Mouse (Mus musculus) megakaryocyte, adult 5-6 weeks (primary cell): ENCODE results near the gene Itpk1. TPM values are rescaled to one million over a fixed set of nuclear protein-coding genes. Genes with fewer than 3 reads are reported as not detected.

Source experiments
- ATAC-seq: 2 replicates; pipeline ENCODE4 v1.8.0; 2016; ENCODE audit warnings: mild to moderate bottlenecking, inconsistent platforms; ENCODE audit not compliant: poor library complexity, severe bottlenecking
- total RNA-seq, 2 experiments: library from RNA; stranded (forward) in 1 of 2; stranded (reverse) in 1 of 2; fragments of 153-499, 151-499 nt in 1 of 2; fragments of 221-1000, 200-1000 nt in 1 of 2; gene quantifications; 2 replicates each; pipeline versions ENCODE4 v1.2.3 to v1.2.4; 2015 to 2017

The Itpk1 gene
- total RNA-seq (2015) (10.4 and 10.7 TPM in 2 replicates), total RNA-seq (2017) (14.0 and 16.6 TPM in 2 replicates)

DNA sequence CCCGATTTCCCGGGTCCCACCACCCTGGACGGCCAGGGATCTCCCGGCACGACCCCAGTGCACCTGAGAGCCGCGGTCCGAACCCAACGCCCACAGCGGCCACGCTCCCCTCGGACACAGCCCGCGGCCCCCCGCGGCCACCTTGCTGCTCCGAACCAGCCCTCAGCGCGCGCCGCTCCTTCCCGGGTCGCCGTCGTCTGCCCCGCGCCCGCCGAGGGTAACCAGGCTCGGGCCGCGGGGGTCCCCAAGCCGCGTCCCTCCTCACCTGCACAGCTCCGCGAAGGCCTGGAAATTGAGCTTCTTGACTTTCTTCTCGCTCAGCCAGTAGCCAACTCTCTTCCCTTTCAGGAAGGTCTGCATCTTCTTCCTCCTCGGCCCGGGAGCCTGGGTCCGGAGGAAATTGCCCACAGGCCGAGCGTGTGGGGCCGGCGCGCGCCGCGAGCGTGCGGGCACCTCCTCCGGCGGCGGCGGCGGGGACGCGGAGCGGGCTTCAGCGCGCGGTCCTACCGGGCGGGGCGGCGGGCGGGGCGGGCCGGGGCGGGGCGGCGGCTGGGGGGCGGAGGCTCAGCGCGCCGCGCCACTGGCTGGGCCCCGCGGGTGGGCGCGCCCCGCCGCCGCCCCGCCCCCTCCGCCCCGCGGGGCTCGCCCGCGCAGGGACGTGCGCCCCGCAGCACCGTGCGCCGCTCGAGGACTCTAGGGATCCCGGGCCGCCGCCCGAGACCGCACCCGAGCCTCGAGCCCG is at the start of gene Itpk1:
Itpk1 (minus strand) TSS at position 474 of the 742 bp plus-strand sequence.
- ATAC-seq: peak; percentile 64

DNA sequence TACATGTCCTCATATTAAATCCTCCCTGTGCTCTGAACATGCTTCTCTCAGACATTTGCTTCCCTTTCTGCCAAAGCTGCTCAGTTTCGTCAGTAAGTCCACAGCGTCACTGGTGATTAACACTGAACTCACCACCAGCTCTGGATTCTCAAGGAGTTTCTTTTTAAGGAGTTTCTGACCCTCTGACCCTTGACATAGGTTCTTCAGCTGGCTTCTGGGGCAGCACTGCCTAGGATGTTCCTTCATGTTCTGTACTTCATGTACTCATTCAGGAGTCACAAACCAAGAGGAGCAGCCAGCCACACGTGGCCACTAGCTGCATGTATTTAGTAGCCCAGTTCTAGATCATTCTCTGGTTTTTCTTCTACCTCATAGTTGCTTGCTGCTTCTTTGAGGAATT is 43.5 kb upstream of the Itpk1 start:
- peak; percentile 23; the same call in 1 of the 2 replicates for ATAC-seq

DNA sequence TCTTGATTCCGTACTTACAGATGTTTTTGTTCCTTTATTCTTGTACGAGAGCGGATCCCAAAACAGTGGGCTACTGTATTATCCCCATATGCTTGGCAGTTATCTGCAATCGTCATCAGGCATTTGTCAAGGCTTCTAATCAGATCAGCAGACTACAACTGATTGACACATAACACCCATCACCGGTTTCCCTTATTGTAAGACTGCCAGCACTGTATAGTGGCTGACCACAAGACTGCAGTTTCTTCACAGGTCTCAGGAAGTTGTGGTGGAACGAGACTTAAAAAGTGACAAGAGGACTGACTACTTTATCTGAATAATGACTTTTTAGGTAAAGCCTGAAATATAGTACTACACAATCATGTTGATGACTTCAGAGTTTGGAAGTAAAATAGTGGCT is 40.1 kb upstream of the Itpk1 start:
- ATAC-seq: peak; percentile 71

DNA sequence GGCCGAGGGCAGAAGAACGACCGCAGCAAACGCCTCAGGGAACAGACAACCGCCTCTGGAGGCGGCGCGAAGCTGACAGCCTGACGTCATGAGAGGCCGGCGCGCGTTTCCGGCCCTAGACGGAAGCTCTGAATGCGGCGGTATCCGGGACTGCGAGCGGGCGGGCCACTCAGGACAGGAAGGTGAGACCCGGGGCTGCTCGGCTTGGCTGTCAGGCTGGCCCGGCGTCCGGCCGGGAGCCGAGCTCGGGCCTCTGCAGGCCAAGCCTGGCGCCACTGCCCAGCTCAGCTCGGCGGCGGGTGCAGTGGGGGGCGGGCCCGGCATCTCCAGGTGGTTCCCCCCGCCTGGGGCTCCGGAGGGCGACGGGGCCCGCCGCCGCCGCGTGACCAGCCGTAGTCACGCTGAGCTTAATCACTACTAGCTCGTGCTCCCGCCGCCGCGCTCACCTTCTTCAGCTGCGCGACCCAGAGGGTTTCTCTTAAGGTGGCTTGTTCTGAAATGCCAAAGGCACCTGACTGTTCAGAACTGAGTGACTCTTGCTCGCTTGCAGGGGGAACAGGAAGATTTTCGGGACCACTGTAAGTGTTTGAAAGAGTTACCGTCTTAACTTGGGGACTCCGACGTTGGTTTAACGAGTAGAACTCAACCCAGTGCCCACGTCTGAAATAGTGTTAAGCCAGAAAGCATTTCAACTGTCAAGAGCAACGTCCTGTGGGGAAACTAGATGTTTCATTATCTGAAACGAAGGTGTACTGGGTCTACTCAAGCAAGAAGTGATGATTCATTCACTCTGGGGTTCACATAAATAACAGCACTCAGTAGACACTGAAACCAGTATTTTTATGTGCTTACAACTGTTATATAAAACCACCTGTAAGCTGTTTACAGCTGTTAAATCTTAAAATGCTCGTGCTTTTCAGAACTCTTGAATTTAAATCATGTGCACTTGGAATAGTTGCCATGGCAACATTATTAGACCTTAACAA is 39.2 kb upstream of the Itpk1 start, which contains the start of the genes Moap1 and Tmem251:
Moap1 (minus strand) TSS at position 73 of the 986 bp plus-strand sequence.
Tmem251 (plus strand) TSS at position 174 of the 986 bp plus-strand sequence.
- ATAC-seq: peak; percentile 82

DNA sequence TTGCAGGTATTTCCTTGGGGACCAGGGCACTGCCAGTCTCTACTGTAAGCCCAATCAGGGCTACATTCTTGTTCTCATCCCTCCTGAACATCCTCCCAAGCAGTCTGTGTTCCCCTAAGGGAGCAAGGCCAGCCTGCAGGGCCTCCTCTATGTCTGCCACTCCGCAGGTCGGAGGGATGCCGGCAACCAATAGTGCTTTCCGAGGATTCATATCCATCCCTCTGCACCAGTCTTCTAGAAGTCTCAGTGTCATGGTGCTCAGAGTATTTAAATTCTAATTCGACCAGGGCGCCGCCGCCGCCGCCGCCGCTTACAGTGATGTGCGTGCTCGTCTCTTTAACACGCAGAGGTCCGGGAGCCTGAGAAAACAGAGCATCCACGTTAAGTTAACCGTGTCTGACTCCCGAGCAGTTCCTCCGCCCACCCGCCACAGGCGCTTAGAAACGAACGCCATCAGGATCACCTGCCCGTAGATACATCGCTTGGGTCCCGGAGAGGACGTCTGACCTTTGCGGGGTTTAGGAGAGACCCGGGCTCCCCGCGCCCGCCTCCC is 38.4 kb upstream of the Itpk1 start:
- no peak for ATAC-seq

DNA sequence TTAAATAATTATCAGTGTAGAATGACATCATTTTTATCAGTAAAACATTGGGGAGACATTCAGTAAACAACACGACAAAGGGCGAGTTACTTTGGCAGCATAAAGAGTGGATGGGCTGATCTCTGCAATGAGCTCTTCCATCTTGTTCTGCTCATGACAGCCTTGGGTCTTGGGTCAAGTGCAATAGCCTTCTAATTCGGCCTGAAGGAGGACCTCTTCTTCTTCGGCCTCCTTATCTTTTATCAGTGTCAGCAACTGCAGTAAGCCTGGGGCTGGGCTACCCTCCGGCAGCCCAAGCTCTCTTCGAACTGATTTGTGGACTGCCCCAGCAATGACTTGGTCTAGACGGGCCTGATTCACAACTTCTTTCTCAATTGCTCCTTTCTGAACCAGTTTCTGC is 37.3 kb upstream of the Itpk1 start:
- ATAC-seq: no peak

DNA sequence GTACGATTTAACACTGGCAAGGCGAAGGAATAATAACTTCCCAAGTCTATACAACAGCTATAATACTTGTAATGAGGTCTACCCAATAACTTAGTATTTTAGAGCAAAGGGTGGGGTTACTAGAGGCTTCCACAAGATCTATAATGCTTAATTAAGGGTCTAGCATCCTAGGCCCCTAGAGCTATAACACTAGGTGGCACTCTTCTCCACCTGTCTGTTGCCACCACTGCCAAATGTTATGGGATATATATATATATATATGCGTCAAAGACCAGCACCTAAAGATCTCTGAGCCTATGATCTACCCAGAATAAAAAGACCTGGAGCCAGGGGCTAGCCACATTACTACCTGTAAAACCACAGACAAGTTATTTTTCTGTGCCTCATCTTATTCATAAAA is 35.6 kb upstream of the Itpk1 start:
- no peak for ATAC-seq

DNA sequence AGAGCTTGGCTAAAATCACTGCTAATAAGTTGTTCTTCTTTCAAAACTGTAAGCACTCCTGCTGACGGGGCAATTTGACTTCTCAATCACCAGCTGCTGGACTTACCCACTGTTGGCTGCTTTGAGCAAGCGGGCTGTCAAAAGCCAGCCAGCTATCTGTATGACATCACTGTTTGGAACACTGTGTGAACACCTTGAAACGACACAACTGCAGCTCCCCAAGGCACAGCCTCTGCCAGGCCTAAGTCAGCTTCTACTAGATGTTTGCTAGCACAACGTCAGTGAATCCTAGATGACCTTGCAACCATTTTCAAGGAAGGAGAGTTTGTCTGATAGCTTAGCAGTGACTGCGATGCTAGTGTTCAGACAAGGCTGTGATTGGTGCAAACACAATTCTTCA is 34.4 kb upstream of the Itpk1 start:
- no peak for ATAC-seq

DNA sequence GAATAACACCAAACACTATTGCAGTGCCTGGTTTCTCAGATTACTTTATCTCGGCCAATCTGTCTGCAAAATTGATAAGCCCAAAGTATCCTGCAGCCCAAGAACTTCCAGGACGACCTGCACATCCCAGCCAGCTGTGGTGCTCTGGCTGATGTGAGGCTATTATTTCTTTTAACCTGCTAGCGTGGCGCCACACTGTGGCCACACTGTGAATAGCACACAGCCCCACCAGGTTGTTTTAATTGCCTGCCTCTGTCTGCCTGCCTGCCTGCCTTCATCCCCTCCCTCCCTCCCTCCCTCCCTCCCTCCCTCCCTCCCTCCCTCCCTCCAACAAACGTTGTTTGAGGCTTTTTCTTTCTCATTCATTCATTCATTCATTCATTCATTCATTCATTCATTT is 28.7 kb upstream of the Itpk1 start:
- peak; percentile 81 for ATAC-seq

DNA sequence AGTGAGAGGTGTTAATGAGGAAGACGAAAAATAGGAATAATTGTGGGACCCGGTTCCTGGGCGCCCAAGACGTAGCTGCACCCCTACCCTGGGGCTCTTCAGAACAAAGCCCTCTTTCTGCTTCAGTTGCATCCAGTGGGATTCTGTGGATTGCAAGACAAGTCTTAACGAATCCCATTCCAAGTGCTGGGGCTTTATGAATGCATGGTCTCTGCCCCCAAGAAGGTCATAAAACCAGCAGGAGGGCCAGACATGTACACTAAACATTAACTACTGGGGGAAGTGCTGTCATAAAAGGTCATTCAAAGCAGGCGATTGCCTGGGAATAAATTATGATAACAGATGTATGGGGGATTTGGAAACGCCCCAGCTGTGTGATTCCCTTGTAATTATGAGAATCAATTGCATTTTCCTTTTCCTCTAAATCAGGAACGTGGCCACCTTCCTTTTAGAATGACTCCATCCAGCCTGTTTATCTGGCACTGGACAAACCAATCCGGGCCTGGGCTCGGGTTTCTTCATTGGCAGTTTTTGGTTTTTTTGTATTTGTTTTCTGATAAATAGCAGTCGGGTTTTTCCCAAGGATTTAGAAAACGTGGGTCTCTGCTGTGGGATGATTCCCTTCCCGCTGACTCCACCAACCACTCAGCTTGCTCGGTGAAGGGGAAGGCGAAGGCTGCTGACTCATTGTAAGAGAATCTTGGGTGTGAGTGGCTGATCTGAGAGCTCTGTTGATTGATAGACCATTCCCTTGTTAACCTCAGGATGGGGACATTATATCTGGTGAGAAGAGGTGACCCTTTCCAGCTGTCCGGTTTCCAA is 26.3 kb upstream of the Itpk1 start:
- no peak for ATAC-seq

DNA sequence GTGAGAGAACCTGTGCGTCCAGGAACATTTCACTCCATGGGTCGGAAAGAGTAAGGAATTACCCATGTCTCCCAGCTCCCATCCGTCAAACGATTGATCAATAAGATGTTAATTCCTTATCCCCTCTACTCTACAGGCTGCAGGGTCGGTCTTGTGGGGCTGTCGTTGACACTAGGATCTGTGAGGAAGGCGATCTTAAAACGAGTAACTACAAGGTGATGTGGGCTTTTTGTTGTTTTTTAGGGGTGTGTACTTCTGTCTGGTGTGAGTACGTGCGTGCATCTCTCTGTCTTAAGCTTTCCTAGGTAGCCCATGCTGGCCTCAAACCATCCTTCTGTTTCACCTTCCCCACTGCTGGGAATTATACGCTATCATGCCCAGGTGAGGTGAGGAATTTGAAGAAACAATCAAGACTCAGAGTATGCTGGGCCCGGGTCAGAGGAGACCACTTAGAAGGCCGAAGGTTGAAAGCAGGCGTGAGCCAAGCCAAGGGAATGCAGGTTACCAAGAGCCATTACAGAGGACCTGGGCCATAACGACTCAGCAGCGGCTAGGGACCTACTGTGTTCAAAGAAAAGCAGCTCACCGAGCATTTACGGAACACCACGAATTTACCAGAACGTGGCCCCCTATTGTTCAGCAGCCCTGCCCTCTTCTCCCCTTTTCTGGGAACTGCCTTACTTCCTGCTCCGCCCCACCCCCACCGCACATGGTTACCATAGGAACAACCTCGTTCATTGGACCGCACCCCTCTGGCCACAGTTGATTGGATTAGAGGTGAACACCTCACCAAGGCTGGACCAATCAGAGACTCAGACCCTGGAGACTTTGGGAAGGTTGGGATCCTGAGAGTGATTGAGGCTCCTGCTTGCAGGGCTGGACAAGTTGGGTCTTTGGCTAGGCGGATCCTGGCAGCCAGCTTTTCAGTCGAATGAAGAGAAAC is 25.4 kb upstream of the Itpk1 start:
- ATAC-seq: peak; percentile 83

DNA sequence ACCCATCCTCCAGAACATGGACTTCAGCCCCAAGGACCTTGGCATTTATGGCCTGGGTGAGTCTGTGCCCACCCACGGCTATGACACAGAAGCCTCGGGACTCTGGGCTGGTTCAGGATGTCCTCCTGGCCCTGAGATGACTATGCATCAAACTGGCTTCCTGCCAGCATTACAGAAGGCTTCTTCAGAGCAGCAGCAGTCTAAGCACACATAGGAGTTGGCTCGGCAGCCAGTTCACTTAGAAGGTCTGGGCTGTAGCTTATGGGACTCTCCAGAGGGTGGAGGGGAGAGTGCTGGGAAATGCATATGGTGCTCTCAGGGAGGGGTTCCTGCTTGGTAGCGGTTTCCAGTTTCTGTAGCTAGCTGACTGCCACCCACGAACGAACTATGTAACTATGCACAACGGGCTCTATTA is 21.0 kb upstream of the Itpk1 start:
- ATAC-seq: no peak

DNA sequence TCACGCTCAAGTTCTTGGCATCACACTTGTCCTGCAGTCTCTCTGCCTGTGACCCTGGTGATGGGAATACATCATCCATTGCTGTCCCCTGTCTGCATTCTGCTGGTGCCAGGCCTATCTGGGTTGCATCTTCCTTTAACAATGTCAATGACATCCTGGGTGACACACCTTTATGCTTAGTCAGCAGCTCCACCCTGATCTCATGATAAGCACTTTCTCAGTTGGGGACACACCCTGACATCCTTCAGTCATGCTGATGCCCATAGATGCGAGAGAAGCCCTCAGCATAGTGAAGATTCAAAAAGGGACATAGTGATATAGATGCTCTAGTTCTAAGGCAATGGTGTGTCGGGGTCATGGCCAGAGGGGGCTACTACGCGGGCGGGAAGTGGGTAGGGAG is 20.4 kb upstream of the Itpk1 start:
- ATAC-seq: no peak

DNA sequence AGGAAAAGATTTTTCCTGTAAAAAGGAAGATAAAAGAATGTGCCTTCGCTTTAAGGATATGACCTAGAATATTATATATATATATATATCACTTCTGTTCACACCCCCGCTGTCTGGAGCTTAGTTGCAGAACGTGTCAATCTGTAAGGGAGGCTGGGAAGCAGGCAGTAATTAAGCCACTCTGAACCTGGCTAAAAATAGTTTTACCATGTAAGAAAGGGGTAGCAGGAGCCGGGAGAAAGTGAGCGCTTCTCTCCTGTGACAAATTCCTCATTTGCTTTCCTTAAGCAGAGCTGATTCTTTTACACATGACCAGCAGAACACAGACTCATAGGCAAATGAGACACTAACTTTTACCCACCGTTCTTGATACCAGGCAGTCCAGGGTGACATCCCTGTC is 19.1 kb upstream of the Itpk1 start:
- ATAC-seq: no peak

DNA sequence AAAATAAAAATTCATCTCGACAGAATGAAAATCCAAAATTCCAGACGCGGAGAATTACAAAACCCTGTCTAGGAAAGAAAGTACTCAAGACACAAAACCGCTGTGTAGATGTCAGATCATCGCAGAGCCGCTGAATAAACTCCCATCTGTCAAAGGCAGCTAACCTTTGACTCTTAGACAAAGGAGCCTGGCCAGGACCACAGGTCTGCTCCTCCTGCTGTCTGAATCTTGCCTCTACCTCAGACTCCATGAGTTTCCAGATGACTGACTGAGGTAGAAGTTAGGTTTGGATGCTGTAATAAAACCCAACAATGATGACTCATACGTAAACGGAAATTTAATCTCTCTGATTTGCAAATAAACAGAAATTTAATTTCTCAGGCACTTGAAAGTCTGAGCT is 18.2 kb upstream of the Itpk1 start:
- ATAC-seq: no peak

DNA sequence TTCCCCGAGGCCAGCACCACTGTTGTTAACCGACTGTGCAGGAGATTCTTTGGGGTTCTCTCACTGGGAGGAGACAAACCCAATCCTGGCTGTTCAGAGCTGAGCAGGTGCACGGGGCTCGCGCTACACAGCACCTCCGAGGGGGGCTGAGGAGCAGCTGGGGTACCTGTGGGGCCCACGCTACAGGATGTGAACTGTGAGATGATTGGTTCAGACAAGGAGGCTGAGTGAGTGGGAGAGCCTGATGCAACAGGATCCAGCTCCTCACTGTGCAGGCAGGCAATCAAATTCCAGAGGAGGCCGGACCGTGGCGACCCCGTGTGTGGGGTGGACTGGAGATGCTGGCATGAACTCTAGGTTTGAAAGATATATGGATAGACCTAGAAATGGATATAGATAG is 17.7 kb upstream of the Itpk1 start:
- ATAC-seq: no peak

DNA sequence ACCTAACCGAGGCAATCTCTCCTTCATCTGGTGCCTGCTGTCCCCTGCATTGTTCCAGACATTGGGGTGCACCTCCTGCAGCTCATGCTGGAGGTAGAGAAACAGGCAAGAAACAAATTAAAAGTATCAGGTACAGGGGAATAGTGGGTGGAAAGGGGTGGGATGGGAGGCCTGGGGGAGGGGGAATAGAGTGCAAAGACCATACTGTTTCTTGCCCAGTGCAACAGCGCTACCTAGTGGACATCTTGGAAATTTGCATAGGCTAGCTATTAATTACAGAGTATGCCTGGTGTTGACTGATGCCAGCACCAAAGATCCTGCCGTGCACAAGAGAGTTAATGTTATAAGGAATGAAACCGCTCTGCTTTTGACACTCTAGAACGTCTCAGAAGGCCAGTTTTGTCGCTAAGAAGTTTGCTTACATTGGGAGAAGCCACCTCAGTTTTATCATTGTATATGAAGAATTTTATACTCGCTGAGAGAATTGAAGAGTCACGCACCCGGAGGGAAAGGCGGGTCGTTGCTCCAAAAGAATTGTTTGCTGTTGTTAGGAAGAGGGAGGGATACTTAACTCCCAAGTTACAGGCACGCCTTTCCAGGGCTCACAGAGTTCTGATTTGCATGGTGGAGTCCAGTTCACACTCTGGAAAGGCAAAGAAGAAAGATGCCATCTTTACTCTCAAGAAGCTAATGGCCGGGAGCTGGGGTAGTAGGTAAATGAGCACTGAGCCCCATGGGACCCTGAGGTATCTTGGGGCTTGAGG is 15.0 kb upstream of the Itpk1 start:
- ATAC-seq: peak; percentile 86

DNA sequence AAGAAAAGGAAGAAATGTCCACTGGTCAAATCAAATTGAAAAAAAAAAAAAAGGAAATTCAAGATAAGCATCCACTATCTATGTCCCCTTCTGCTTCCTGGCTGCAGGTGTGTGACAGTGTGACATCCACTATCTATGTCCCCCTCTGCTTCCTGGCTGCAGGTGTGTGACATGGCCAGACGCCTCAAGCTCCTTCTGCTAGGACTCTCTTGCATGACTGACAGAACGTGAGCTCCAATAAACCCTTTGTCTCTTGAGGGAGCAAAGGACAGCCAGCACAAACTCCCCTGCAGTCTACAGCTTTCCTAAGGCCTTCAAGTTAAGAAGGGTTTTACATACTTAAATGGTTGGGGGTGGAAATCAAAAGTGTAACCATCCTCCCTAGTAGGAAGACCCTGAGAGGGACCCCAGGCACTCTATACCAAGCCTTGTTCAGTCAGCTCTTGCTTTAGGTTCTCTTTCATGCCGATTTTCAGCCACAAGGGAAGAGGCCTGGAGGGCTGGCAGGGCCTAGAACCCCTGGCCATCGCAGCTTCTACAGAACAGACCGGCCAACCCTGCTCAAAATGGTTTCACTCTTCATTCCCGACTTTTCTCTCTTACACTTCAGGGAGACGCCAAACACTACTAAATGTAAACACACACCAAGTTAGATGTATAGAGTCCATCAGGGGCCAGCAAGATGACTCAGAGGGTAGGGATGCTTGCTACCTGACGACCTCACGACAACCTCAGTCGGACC is 10.1 kb upstream of the Itpk1 start:
- no peak for ATAC-seq
